Mouse (Mus musculus): ENCODE results near the gene Mindy4. TPM values are rescaled to one million over a fixed set of nuclear protein-coding genes. Genes with fewer than 3 reads are reported as not detected.

Gene Mindy4
- total and polyA plus RNA-seq, 2 experiments from 2014 or later, result 11.9 to 12.5 TPM

DNA sequence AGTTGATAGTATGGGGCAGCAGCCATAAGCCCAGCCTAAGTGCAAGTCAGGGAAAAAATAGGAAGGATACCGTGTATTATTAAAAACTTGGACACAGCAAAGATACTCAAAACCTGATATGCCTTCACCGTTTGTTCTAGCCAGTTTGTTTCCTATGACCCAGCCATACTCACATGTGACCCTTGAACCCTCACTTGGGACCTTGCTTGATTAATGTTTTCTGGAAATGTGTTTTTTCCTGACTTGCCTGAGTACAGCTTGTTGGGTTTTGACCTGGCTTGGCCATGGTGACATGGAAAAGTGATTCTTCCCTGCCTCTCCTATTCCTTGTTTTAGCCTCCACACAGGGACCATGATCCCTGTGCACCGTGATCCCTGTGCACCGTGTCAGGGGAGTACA, 75.3 kb downstream of the Mindy4 start:
- no peaks in the 10 kb centered on the region for H3K4me1 ChIP-seq (ENCODE audit: insufficient read depth)
- no peaks in the 10 kb centered on the region for H3K27me3 ChIP-seq (ENCODE audit: insufficient read depth, low read length)
- no peak for TF ChIP-seq CTCF (IDR thresholded peaks at IDR 0.05; ENCODE audit: low read depth)
- ATAC-seq, result no peak
- DNase-seq, result no peak
- 92% methylated on average over 4 of the region's 4 CpGs for WGBS
- no peak overlapping the region for H3K27ac ChIP-seq (ENCODE audit: low read depth, low read length)
- H3K9ac ChIP-seq, result no peak overlapping the region
- no peak overlapping the region for H3K4me2 ChIP-seq (ENCODE audit: low read depth)
- H3K9me3 ChIP-seq (ENCODE audit: low read length), result no peaks in the 10 kb centered on the region
- H3K4me3 ChIP-seq (ENCODE audit: low read depth, low read length), result no peak overlapping the region
- H3K36me3 ChIP-seq (ENCODE audit: insufficient read depth), result 0 out of 2 replicates have a peak, but pooled peaks cover 3% of the 10 kb centered on the region

- Histone ChIP-seq H3K9ac (no peak overlapping the region), H3K27me3 (ENCODE audit: insufficient read depth, low read length) (no peaks in the 10 kb centered on the region), H3K27ac (ENCODE audit: low read depth, low read length) (no peak overlapping the region), H3K4me3 (ENCODE audit: low read depth, low read length) (no peak overlapping the region), H3K36me3 (ENCODE audit: insufficient read depth) (0 out of 2 replicates have a peak, but pooled peaks cover 3% of the 10 kb centered on the region), H3K4me1 (ENCODE audit: insufficient read depth) (no peaks in the 10 kb centered on the region), H3K4me2 (ENCODE audit: low read depth) (no peak overlapping the region), H3K9me3 (ENCODE audit: low read length) (no peaks in the 10 kb centered on the region)
- TF ChIP-seq CTCF (IDR thresholded peaks at IDR 0.05; ENCODE audit: low read depth), result no peak
- DNase-seq, result no peak
- no peak for ATAC-seq
- WGBS, result 92% methylated on average over 8 of the region's 8 CpGs
Measured at GRCm38 (mm10) chr6:55280979-55281378, 77.8 kb downstream of the Mindy4 start.

DNA sequence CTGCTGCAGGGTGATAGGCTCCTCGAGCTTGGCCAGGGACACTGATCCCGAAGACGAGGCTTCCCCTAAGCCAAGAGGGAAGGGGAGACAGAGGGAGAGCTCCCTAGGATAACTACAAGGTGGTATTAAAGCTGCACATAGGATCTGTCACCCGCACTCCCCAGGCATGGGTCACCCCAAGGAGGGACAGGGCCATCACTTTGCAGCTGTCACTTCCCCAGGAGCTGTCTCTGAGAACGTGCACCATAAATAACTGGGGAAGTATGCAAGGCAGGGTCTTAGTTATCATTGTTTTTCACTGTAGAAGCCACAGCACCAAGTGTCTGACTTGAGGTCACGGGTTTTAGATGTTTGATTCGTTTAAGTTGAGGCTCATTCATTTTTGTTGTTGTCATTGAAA, 78.5 kb downstream of the Mindy4 start:
- TF ChIP-seq CTCF (IDR thresholded peaks at IDR 0.05; ENCODE audit: low read depth), result no peak
- Histone ChIP-seq H3K4me3 (ENCODE audit: low read depth, low read length) (no peak overlapping the region), H3K27ac (ENCODE audit: low read depth, low read length) (no peak overlapping the region), H3K36me3 (ENCODE audit: insufficient read depth) (peaks cover 6% of the 10 kb centered on the region; the same call in 1 of the 2 replicates), H3K4me1 (ENCODE audit: insufficient read depth) (no peaks in the 10 kb centered on the region), H3K9me3 (ENCODE audit: low read length) (no peaks in the 10 kb centered on the region), H3K9ac (no peak overlapping the region), H3K4me2 (ENCODE audit: low read depth) (no peak overlapping the region), H3K27me3 (ENCODE audit: insufficient read depth, low read length) (no peaks in the 10 kb centered on the region)
- DNase-seq, result no peak
- 94% methylated on average over 7 of the region's 7 CpGs for WGBS
- ATAC-seq, result no peak

- Histone ChIP-seq H3K9ac (no peak overlapping the region), H3K36me3 (ENCODE audit: insufficient read depth) (peaks cover 10% of the 10 kb centered on the region; the same call in 1 of the 2 replicates), H3K4me3 (ENCODE audit: low read depth, low read length) (no peak overlapping the region), H3K27me3 (ENCODE audit: insufficient read depth, low read length) (no peaks in the 10 kb centered on the region), H3K9me3 (ENCODE audit: low read length) (no peaks in the 10 kb centered on the region), H3K27ac (ENCODE audit: low read depth, low read length) (no peak overlapping the region), H3K4me1 (ENCODE audit: insufficient read depth) (no peaks in the 10 kb centered on the region), H3K4me2 (ENCODE audit: low read depth) (no peak overlapping the region)
- no peak for TF ChIP-seq CTCF (IDR thresholded peaks at IDR 0.05; ENCODE audit: low read depth)
- 96% methylated on average over 8 of the region's 8 CpGs for WGBS
- no peak for DNase-seq
- ATAC-seq, result no peak
Measured at GRCm38 (mm10) chr6:55282348-55282747, 79.2 kb downstream of the Mindy4 start.

- no peak for ATAC-seq
- Histone ChIP-seq H3K27ac (ENCODE audit: low read depth, low read length) (no peak overlapping the region), H3K27me3 (ENCODE audit: insufficient read depth, low read length) (no peaks in the 10 kb centered on the region), H3K4me2 (ENCODE audit: low read depth) (no peak overlapping the region), H3K9me3 (ENCODE audit: low read length) (no peaks in the 10 kb centered on the region), H3K4me1 (ENCODE audit: insufficient read depth) (no peaks in the 10 kb centered on the region), H3K9ac (no peak overlapping the region), H3K4me3 (ENCODE audit: low read depth, low read length) (no peak overlapping the region), H3K36me3 (ENCODE audit: insufficient read depth) (peaks cover 10% of the 10 kb centered on the region)
- TF ChIP-seq CTCF (IDR thresholded peaks at IDR 0.05; ENCODE audit: low read depth), result no peak
- WGBS, result 37% methylated on average over 5 of the region's 5 CpGs
- DNase-seq, result no peak
Measured at GRCm38 (mm10) chr6:55285218-55285617, 82.0 kb downstream of the Mindy4 start.

DNA sequence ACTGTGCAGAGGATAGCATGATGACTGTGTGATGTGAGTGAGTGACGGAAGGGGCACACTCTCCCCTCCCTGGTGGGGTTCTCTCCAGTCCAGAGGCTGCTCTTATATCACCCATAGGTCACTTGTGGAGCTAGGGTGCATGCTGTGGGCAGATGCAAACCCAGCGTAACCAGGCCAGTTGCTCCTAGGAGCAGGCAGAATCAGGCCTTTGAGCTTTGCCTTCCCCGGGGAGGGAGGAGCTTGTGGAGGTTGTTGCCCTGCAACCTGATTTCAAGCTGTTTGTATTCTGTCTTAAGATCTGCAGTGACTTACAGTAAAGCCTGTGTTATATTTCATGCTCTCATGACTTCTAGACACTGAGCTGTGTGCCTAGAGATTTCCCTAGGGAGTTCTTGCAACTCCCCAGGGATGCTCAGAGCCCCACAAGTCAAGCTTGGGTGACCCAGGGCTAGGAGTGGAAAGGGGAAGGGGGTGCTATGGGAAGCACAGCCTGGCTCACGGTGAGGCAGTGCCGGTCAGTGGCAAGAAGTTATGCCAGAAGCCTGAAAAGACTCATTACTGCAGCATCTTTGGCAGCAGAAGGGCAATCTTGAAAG, 84.9 kb downstream of the Mindy4 start:
- no peak for TF ChIP-seq CTCF (IDR thresholded peaks at IDR 0.05; ENCODE audit: low read depth)
- Histone ChIP-seq H3K27me3 (ENCODE audit: insufficient read depth, low read length) (no peaks in the 10 kb centered on the region), H3K27ac (ENCODE audit: low read depth, low read length) (no peak overlapping the region), H3K9ac (no peak overlapping the region), H3K9me3 (ENCODE audit: low read length) (no peaks in the 10 kb centered on the region), H3K4me3 (ENCODE audit: low read depth, low read length) (no peak overlapping the region), H3K36me3 (ENCODE audit: insufficient read depth) (peaks cover 13% of the 10 kb centered on the region), H3K4me1 (ENCODE audit: insufficient read depth) (no peaks in the 10 kb centered on the region), H3K4me2 (ENCODE audit: low read depth) (no peak overlapping the region)
- ATAC-seq, result no peak
- no peak for DNase-seq
- WGBS, result 89% methylated on average over 5 of the region's 5 CpGs

GRCm38 (mm10) chr6:55294549-55295131, 91.5 kb downstream of the Mindy4 start:
- no peak for ATAC-seq
- Histone ChIP-seq H3K27me3 (ENCODE audit: insufficient read depth, low read length) (no peaks in the 10 kb centered on the region), H3K9me3 (ENCODE audit: low read length) (no peaks in the 10 kb centered on the region), H3K4me2 (ENCODE audit: low read depth) (no peak overlapping the region), H3K9ac (no peak overlapping the region), H3K27ac (ENCODE audit: low read depth, low read length) (no peak overlapping the region), H3K4me3 (ENCODE audit: low read depth, low read length) (no peak overlapping the region), H3K4me1 (ENCODE audit: insufficient read depth) (no peaks in the 10 kb centered on the region), H3K36me3 (ENCODE audit: insufficient read depth) (peaks cover 9% of the 10 kb centered on the region)
- 59% methylated on average over 19 of the region's 19 CpGs for WGBS
- TF ChIP-seq CTCF (IDR thresholded peaks at IDR 0.05; ENCODE audit: low read depth), result no peak
- DNase-seq, result no peak

All from forebrain, postnatal 0 days (tissue).